Mouse (Mus musculus): Measurements from ENCODE around the gene Prpf19. TPM values are rescaled to one million over a fixed set of nuclear protein-coding genes. Genes with fewer than 3 reads are reported as not detected.
A peak's percentile ranks its signal among the peaks of the same experiment; 100 is the strongest.

Prpf19 gene
- polyA plus RNA-seq, 1 experiment from 2014 or later, result 20.3 TPM

DNA sequence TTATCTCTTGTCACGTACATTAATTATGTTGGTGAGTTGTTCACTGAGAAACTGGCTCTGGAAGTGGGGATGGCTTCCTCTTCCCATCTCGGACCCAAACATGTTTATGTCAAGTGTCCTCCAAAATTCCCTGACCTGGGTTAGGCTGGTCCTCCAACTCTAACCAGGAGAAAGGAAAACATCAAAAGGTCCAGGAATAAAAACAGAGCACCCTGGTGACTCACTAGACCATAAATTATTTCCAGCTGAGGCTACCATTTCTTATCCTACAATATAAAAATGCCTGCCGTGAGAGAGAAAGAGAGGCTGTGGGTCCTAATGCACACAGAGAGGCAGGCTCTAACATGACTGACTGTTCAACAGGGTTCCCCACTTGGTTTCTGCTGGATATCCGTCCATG is 29.2 kb downstream of the Prpf19 start:
- H3K9me3 ChIP-seq (ENCODE audit: control insufficient read depth), result no peaks in the 10 kb centered on the region
- no peak for ATAC-seq
- 40% methylated on average over 4 of the region's 4 CpGs for WGBS

DNA sequence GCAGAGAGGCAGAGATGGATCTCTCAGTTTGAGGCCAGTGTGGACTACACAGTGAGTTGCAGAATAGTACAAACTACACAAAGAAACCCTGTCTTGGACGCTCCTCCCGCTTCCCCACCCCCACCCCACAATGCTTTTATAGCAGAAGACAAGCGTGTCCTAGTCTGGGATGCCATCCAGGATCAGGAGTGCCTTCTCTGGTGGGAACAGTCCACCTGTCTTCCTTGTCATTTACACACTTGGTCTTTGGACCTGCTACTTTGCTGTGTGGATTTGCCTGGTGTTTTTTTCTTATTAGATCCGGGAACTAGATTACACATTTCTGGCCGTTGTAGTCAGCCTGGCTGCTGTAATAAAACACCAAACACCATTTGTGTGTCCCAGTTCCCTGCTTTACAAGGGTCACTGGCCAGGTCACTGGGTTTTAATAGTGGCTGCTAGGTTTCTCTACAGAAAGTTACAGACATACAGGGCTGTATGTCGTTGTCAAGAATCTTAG is 31.1 kb downstream of the Prpf19 start:
- no peak overlapping the region for H3K9ac ChIP-seq (ENCODE audit: low read depth, low read length)
- H3K9me3 ChIP-seq (ENCODE audit: control insufficient read depth), result no peaks in the 10 kb centered on the region
- TF ChIP-seq CTCF (IDR thresholded peaks at IDR 0.05; ENCODE audit: low read depth), result no peak
- no peak overlapping the region for H3K27ac ChIP-seq (ENCODE audit: low read depth, low read length)
- H3K4me2 ChIP-seq (replicated peaks; ENCODE audit: low read depth), result no peak overlapping the region
- 24% methylated on average over 6 of the region's 6 CpGs for WGBS
- no peaks in the 10 kb centered on the region for H3K36me3 ChIP-seq (ENCODE audit: control insufficient read depth, insufficient read depth)
- peaks cover 3% of the 10 kb centered on the region; the same call in 1 of the 2 replicates for H3K4me1 ChIP-seq (replicated peaks; ENCODE audit: control insufficient read depth, insufficient read depth, low read length)
- ATAC-seq, result peak; percentile 84
- H3K27me3 ChIP-seq (replicated peaks; ENCODE audit: control insufficient read depth, insufficient read depth, low read length), result no peaks in the 10 kb centered on the region
- no peak overlapping the region for H3K4me3 ChIP-seq (ENCODE audit: low read depth, low read length)

More for the DNA sequence above, 29.2 kb downstream of the Prpf19 start:
- no peak for TF ChIP-seq CTCF (IDR thresholded peaks at IDR 0.05; ENCODE audit: low read depth)
- no peaks in the 10 kb centered on the region for H3K27me3 ChIP-seq (replicated peaks; ENCODE audit: control insufficient read depth, insufficient read depth, low read length)
- no peak overlapping the region for H3K27ac ChIP-seq (ENCODE audit: low read depth, low read length)
- H3K4me2 ChIP-seq (replicated peaks; ENCODE audit: low read depth), result no peak overlapping the region
- peaks cover 3% of the 10 kb centered on the region; the same call in 1 of the 2 replicates for H3K4me1 ChIP-seq (replicated peaks; ENCODE audit: control insufficient read depth, insufficient read depth, low read length)
- no peaks in the 10 kb centered on the region for H3K36me3 ChIP-seq (ENCODE audit: control insufficient read depth, insufficient read depth)
- H3K4me3 ChIP-seq (ENCODE audit: low read depth, low read length), result no peak overlapping the region
- H3K9ac ChIP-seq (ENCODE audit: low read depth, low read length), result no peak overlapping the region

DNA sequence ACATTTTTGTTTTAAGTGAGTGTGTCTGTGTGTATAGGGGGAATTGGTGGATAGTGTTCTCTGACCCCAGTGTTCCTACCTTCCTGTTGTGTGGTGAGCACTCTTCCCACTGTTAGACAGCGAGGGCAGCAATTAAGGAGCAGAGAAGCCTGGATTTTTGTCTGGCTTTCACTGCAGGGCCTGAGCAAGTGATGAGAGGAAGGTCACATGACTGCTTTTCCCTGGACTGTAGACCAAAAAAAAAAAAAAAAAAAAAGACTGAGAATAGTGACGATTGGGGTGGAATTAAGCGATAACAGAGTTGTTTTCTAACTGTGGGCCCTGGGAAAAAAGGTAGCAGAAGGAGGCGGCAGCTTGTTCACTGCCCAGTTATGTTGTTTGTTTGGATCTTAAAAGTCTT is 31.6 kb downstream of the Prpf19 start:
- Histone ChIP-seq H3K4me2 (replicated peaks; ENCODE audit: low read depth) (no peak overlapping the region), H3K4me3 (ENCODE audit: low read depth, low read length) (no peak overlapping the region), H3K9ac (ENCODE audit: low read depth, low read length) (no peak overlapping the region), H3K27me3 (replicated peaks; ENCODE audit: control insufficient read depth, insufficient read depth, low read length) (no peaks in the 10 kb centered on the region), H3K9me3 (ENCODE audit: control insufficient read depth) (no peaks in the 10 kb centered on the region), H3K27ac (ENCODE audit: low read depth, low read length) (no peak overlapping the region), H3K36me3 (ENCODE audit: control insufficient read depth, insufficient read depth) (no peaks in the 10 kb centered on the region), H3K4me1 (replicated peaks; ENCODE audit: control insufficient read depth, insufficient read depth, low read length) (peaks cover 3% of the 10 kb centered on the region; the same call in 1 of the 2 replicates)
- no peak for ATAC-seq
- WGBS, result 49% methylated on average over 4 of the region's 4 CpGs
- no peak for TF ChIP-seq CTCF (IDR thresholded peaks at IDR 0.05; ENCODE audit: low read depth)

DNA sequence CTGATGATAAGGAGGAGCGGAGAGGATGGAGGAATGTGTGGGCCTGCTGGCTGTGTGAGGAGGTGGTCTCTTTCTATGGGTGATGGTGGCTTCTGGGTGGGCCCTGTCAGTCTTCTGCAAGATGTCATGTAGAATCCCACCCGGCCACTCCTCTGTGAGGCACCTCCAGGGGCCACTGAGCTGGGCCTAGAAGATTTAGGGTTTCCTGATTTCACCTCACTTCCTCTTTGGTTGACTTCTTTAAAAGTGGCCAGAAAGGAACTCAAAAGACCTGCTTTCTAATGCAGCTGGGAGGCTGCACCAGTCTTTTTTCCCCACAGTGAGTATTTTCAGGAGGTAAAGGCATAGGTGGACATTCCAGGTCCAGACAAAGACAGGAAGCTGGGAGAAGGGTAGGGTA is 35.6 kb downstream of the Prpf19 start:
- Histone ChIP-seq H3K4me3 (ENCODE audit: low read depth, low read length) (no peak overlapping the region), H3K4me2 (replicated peaks; ENCODE audit: low read depth) (no peak overlapping the region), H3K27me3 (replicated peaks; ENCODE audit: control insufficient read depth, insufficient read depth, low read length) (no peaks in the 10 kb centered on the region), H3K9me3 (ENCODE audit: control insufficient read depth) (no peaks in the 10 kb centered on the region), H3K4me1 (replicated peaks; ENCODE audit: control insufficient read depth, insufficient read depth, low read length) (peaks cover 3% of the 10 kb centered on the region; the same call in 1 of the 2 replicates), H3K27ac (ENCODE audit: low read depth, low read length) (no peak overlapping the region), H3K36me3 (ENCODE audit: control insufficient read depth, insufficient read depth) (no peaks in the 10 kb centered on the region), H3K9ac (ENCODE audit: low read depth, low read length) (no peak overlapping the region)
- WGBS, result 89% methylated on average over 2 of the region's 2 CpGs
- ATAC-seq, result no peak
- TF ChIP-seq CTCF (IDR thresholded peaks at IDR 0.05; ENCODE audit: low read depth), result no peak

DNA sequence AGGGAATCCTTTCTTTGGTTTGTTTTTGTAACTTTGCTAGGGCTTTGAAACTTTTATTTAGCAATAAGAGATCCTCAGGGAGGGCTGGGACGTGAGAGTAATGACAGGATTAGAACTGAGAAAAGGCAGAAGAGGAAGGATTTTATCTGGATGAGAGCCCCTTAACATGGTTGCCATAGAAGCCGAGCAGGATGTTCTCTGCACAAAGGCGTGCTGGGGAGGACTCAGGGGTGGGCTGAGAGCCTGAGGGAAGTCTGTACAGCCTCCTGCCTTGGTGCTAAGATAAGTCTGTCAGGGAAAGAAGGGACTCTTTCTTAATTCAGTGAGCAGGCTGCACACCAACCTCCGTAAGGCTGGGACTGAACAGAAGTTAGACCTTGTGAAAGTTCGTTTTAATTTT is 40.0 kb downstream of the Prpf19 start:
- WGBS, result 55% methylated on average over 5 of the region's 5 CpGs
- Histone ChIP-seq H3K9me3 (ENCODE audit: control insufficient read depth) (no peaks in the 10 kb centered on the region), H3K27me3 (replicated peaks; ENCODE audit: control insufficient read depth, insufficient read depth, low read length) (no peaks in the 10 kb centered on the region), H3K36me3 (ENCODE audit: control insufficient read depth, insufficient read depth) (no peaks in the 10 kb centered on the region), H3K9ac (ENCODE audit: low read depth, low read length) (no peak overlapping the region), H3K4me2 (replicated peaks; ENCODE audit: low read depth) (no peak overlapping the region), H3K4me3 (ENCODE audit: low read depth, low read length) (no peak overlapping the region), H3K27ac (ENCODE audit: low read depth, low read length) (no peak overlapping the region), H3K4me1 (replicated peaks; ENCODE audit: control insufficient read depth, insufficient read depth, low read length) (no peaks in the 10 kb centered on the region)
- no peak for ATAC-seq
- TF ChIP-seq CTCF (IDR thresholded peaks at IDR 0.05; ENCODE audit: low read depth), result no peak

DNA sequence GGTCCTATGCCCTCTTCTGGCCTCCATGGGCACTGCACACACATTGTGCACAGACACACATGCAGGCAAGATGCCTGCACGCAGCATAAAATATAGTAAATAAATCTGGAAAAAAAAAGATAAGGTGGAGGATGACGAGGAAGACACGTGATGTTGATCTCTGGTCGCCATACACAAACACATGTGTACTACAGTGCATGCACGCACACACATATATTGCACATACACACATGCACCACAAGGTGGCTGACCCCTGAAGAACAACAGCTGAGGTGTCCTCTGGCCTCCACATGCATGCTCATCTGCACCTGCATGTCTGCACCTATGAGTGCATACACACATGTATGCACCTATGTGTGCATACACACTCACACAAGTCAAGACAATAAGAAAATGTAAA is 41.0 kb downstream of the Prpf19 start:
- no peak for ATAC-seq
- Histone ChIP-seq H3K36me3 (ENCODE audit: control insufficient read depth, insufficient read depth) (no peaks in the 10 kb centered on the region), H3K9ac (ENCODE audit: low read depth, low read length) (no peak overlapping the region), H3K27ac (ENCODE audit: low read depth, low read length) (no peak overlapping the region), H3K27me3 (replicated peaks; ENCODE audit: control insufficient read depth, insufficient read depth, low read length) (no peaks in the 10 kb centered on the region), H3K4me1 (replicated peaks; ENCODE audit: control insufficient read depth, insufficient read depth, low read length) (no peaks in the 10 kb centered on the region; the same call in 1 of the 2 replicates), H3K4me3 (ENCODE audit: low read depth, low read length) (no peak overlapping the region), H3K9me3 (ENCODE audit: control insufficient read depth) (no peaks in the 10 kb centered on the region), H3K4me2 (replicated peaks; ENCODE audit: low read depth) (no peak overlapping the region)
- WGBS, result 90% methylated on average over 5 of the region's 5 CpGs
- TF ChIP-seq CTCF (IDR thresholded peaks at IDR 0.05; ENCODE audit: low read depth), result peak; percentile 26; the same call in 1 of the 2 replicates

All from intestine, postnatal 0 days (tissue).